Mouse (Mus musculus): ENCODE data around the gene Ubl7. TPM values are rescaled to one million over a fixed set of nuclear protein-coding genes. Genes with fewer than 3 reads are reported as not detected.
A peak's percentile ranks its signal among the peaks of the same experiment; 100 is the strongest.
"Not testable (repeated sequence)": the region's sequence is repeated elsewhere in the genome, so short reads cannot be mapped to it uniquely, and the experiment has no call there.

Ubl7 gene
- polyA plus RNA-seq, 1 experiment from 2014 or later: 115 TPM

GRCm38 (mm10) chr9:57874134-57874533, 36.6 kb upstream of the Ubl7 start:
- H3K36me3 ChIP-seq (replicated peaks; ENCODE audit: control insufficient read depth, insufficient read depth, low read depth, low read length): no peaks in the 10 kb centered on the region
- no peak for DNase-seq (ENCODE audit: low spot score)
- no peak overlapping the region for H3K9ac ChIP-seq (replicated peaks; ENCODE audit: low read length)
- no peaks in the 10 kb centered on the region for H3K4me1 ChIP-seq (ENCODE audit: control insufficient read depth, insufficient read depth, low read length)
- no peaks in the 10 kb centered on the region for H3K9me3 ChIP-seq (replicated peaks; ENCODE audit: control insufficient read depth, low read length)
- ATAC-seq (replicated peaks; ENCODE audit: insufficient number of reproducible peaks, low FRiP score, low TSS enrichment, low read depth): no peak
- H3K27ac ChIP-seq (replicated peaks; ENCODE audit: low read depth, low read length): no peak overlapping the region
- WGBS: 83% methylated on average over 5 of the region's 5 CpGs
- H3K27me3 ChIP-seq (ENCODE audit: control insufficient read depth, insufficient read depth, low read length): no peaks in the 10 kb centered on the region
- H3K4me2 ChIP-seq (ENCODE audit: low read depth, low read length): no peak overlapping the region
- H3K4me3 ChIP-seq (ENCODE audit: low read depth, low read length): no peak overlapping the region

- ATAC-seq (replicated peaks; ENCODE audit: insufficient number of reproducible peaks, low FRiP score, low TSS enrichment, low read depth) (no peak), DNase-seq (ENCODE audit: low spot score) (no peak)
- 67% methylated on average over 3 of the region's 3 CpGs for WGBS
- Histone ChIP-seq H3K27me3 (ENCODE audit: control insufficient read depth, insufficient read depth, low read length) (no peaks in the 10 kb centered on the region), H3K27ac (replicated peaks; ENCODE audit: low read depth, low read length) (no peak overlapping the region), H3K9ac (replicated peaks; ENCODE audit: low read length) (no peak overlapping the region), H3K4me2 (ENCODE audit: low read depth, low read length) (no peak overlapping the region), H3K4me1 (ENCODE audit: control insufficient read depth, insufficient read depth, low read length) (no peaks in the 10 kb centered on the region), H3K9me3 (replicated peaks; ENCODE audit: control insufficient read depth, low read length) (no peaks in the 10 kb centered on the region), H3K36me3 (replicated peaks; ENCODE audit: control insufficient read depth, insufficient read depth, low read depth, low read length) (no peaks in the 10 kb centered on the region), H3K4me3 (ENCODE audit: low read depth, low read length) (no peak overlapping the region)
Observed at GRCm38 (mm10) chr9:57874994-57875393, 35.8 kb upstream of the Ubl7 start.

- H3K4me1 ChIP-seq (ENCODE audit: control insufficient read depth, insufficient read depth, low read length): no peaks in the 10 kb centered on the region
- H3K36me3 ChIP-seq (replicated peaks; ENCODE audit: control insufficient read depth, insufficient read depth, low read depth, low read length): no peaks in the 10 kb centered on the region
- 57% methylated on average over 3 of the region's 3 CpGs for WGBS
- no peaks in the 10 kb centered on the region for H3K9me3 ChIP-seq (replicated peaks; ENCODE audit: control insufficient read depth, low read length)
- no peak overlapping the region for H3K4me3 ChIP-seq (ENCODE audit: low read depth, low read length)
- no peak overlapping the region for H3K4me2 ChIP-seq (ENCODE audit: low read depth, low read length)
- H3K27me3 ChIP-seq (ENCODE audit: control insufficient read depth, insufficient read depth, low read length): no peaks in the 10 kb centered on the region
- no peak overlapping the region for H3K9ac ChIP-seq (replicated peaks; ENCODE audit: low read length)
- no peak for ATAC-seq (replicated peaks; ENCODE audit: insufficient number of reproducible peaks, low FRiP score, low TSS enrichment, low read depth)
- no peak for DNase-seq (ENCODE audit: low spot score)
- H3K27ac ChIP-seq (replicated peaks; ENCODE audit: low read depth, low read length): no peak overlapping the region
Observed at GRCm38 (mm10) chr9:57879213-57879612, 31.6 kb upstream of the Ubl7 start.

DNA sequence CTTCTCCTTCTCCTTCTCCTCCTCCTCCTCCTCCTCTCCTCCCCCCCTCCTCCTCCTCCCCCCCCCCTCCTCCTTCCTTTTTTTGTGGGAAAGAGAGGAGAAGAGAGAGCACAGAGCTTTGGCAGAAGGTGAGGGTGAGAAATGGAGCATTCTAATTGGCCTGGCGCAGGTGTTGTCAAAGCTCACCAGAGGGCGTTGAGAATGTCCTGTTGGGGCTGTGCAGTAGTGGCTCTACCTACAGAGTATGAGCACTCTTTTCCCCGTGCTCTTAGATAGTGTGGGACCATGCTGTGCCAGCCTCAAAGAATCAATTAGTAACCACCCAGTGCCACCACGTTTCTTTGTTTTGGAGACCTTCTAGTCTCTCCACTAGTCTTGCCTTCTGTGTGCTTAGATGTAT, 30.5 kb upstream of the Ubl7 start:
- Histone ChIP-seq H3K9ac (replicated peaks; ENCODE audit: low read length) (no peak overlapping the region), H3K4me2 (ENCODE audit: low read depth, low read length) (no peak overlapping the region), H3K27me3 (ENCODE audit: control insufficient read depth, insufficient read depth, low read length) (no peaks in the 10 kb centered on the region), H3K4me1 (ENCODE audit: control insufficient read depth, insufficient read depth, low read length) (no peaks in the 10 kb centered on the region), H3K9me3 (replicated peaks; ENCODE audit: control insufficient read depth, low read length) (no peaks in the 10 kb centered on the region), H3K4me3 (ENCODE audit: low read depth, low read length) (no peak overlapping the region), H3K27ac (replicated peaks; ENCODE audit: low read depth, low read length) (no peak overlapping the region), H3K36me3 (replicated peaks; ENCODE audit: control insufficient read depth, insufficient read depth, low read depth, low read length) (no peaks in the 10 kb centered on the region)
- 27% methylated on average over 4 of the region's 4 CpGs for WGBS
- DNase-seq (ENCODE audit: low spot score) (no peak), ATAC-seq (replicated peaks; ENCODE audit: insufficient number of reproducible peaks, low FRiP score, low TSS enrichment, low read depth) (no peak)

DNA sequence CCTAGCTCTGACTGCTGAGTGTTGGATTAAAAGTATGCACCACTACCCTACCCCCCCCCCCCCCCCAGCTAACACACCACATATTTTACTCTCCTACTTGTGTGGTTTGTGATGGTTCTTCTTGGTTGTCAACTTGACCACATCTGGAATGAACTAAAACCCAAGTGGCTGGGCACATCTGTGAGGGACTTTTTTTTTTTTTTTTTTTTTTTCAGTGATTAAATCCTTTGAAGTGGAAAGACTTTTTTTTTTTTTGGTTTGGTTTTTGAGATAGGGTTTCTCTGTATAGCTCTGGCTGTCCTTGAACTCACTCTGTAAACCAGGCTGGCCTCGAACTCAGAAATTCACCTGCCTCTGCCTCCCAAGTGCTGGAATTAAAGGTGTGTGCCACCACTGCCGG, 29.0 kb upstream of the Ubl7 start:
- not testable (repeated sequence) for H3K4me1 ChIP-seq (ENCODE audit: control insufficient read depth, insufficient read depth, low read length); H3K4me2 ChIP-seq (ENCODE audit: low read depth, low read length); ATAC-seq (replicated peaks; ENCODE audit: insufficient number of reproducible peaks, low FRiP score, low TSS enrichment, low read depth); H3K4me3 ChIP-seq (ENCODE audit: low read depth, low read length); H3K27ac ChIP-seq (replicated peaks; ENCODE audit: low read depth, low read length); H3K36me3 ChIP-seq (replicated peaks; ENCODE audit: control insufficient read depth, insufficient read depth, low read depth, low read length); H3K9ac ChIP-seq (replicated peaks; ENCODE audit: low read length); H3K9me3 ChIP-seq (replicated peaks; ENCODE audit: control insufficient read depth, low read length); H3K27me3 ChIP-seq (ENCODE audit: control insufficient read depth, insufficient read depth, low read length); DNase-seq (ENCODE audit: low spot score)
- 81% methylated on average over 2 of the region's 2 CpGs for WGBS

DNA sequence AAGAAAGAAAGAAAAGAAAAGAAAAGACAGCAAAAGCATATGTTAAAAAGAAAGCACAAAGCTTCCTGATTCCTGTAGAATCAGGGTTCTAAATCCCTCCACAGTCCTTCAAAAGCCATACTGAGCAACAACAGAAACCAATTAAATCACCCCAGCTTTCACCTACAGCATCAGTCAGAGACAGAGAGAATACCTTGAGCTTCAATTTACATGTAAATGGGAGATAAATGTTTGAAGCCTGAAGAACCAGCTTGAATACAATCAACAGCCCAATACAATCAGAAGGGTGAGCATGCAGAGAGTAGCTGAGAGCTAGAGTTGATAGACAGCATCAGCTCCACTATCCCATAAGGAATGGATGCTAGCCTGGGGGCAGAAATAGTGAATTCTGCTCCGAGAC, 27.4 kb upstream of the Ubl7 start:
- 65% methylated on average over 1 of the region's 1 CpGs for WGBS
- no peaks in the 10 kb centered on the region for H3K9me3 ChIP-seq (replicated peaks; ENCODE audit: control insufficient read depth, low read length)
- H3K27ac ChIP-seq (replicated peaks; ENCODE audit: low read depth, low read length): no peak overlapping the region
- no peaks in the 10 kb centered on the region for H3K4me1 ChIP-seq (ENCODE audit: control insufficient read depth, insufficient read depth, low read length)
- no peak overlapping the region for H3K4me2 ChIP-seq (ENCODE audit: low read depth, low read length)
- no peak overlapping the region for H3K4me3 ChIP-seq (ENCODE audit: low read depth, low read length)
- no peak for DNase-seq (ENCODE audit: low spot score)
- no peak overlapping the region for H3K9ac ChIP-seq (replicated peaks; ENCODE audit: low read length)
- no peaks in the 10 kb centered on the region for H3K36me3 ChIP-seq (replicated peaks; ENCODE audit: control insufficient read depth, insufficient read depth, low read depth, low read length)
- no peak for ATAC-seq (replicated peaks; ENCODE audit: insufficient number of reproducible peaks, low FRiP score, low TSS enrichment, low read depth)
- H3K27me3 ChIP-seq (ENCODE audit: control insufficient read depth, insufficient read depth, low read length): no peaks in the 10 kb centered on the region

GRCm38 (mm10) chr9:57888119-57888518, 22.7 kb upstream of the Ubl7 start:
- Histone ChIP-seq H3K36me3 (replicated peaks; ENCODE audit: control insufficient read depth, insufficient read depth, low read depth, low read length) (no peaks in the 10 kb centered on the region), H3K4me2 (ENCODE audit: low read depth, low read length) (no peak overlapping the region), H3K4me1 (ENCODE audit: control insufficient read depth, insufficient read depth, low read length) (no peaks in the 10 kb centered on the region), H3K27ac (replicated peaks; ENCODE audit: low read depth, low read length) (no peak overlapping the region), H3K9me3 (replicated peaks; ENCODE audit: control insufficient read depth, low read length) (no peaks in the 10 kb centered on the region), H3K4me3 (ENCODE audit: low read depth, low read length) (no peak overlapping the region), H3K27me3 (ENCODE audit: control insufficient read depth, insufficient read depth, low read length) (no peaks in the 10 kb centered on the region), H3K9ac (replicated peaks; ENCODE audit: low read length) (no peak overlapping the region)
- WGBS: 85% methylated on average over 6 of the region's 6 CpGs
- DNase-seq (ENCODE audit: low spot score): no peak
- ATAC-seq (replicated peaks; ENCODE audit: insufficient number of reproducible peaks, low FRiP score, low TSS enrichment, low read depth): no peak

DNA sequence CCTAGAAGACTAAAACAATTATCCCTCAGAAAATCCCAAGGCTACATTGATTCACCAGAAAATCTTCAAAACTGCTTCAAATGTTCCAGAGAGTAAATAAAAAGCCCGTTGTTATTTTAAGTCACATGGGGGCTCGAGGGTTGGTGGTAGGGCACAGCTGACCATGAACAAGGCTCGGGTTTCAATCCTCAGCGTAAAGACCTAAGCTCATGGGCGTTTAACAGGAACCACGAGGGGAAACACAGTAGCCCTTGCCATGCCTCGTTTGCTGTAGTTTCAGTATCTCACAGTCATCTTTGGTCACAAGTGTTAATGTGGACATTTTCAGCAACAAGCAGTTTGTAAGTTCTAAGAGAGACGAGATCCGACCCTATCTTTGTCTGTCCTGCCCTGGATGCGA, 10.3 kb upstream of the Ubl7 start:
- ATAC-seq (replicated peaks; ENCODE audit: insufficient number of reproducible peaks, low FRiP score, low TSS enrichment, low read depth) (no peak), DNase-seq (ENCODE audit: low spot score) (peak; percentile 29)
- Histone ChIP-seq H3K27ac (replicated peaks; ENCODE audit: low read depth, low read length) (no peak overlapping the region), H3K9me3 (replicated peaks; ENCODE audit: control insufficient read depth, low read length) (no peaks in the 10 kb centered on the region), H3K4me1 (ENCODE audit: control insufficient read depth, insufficient read depth, low read length) (no peaks in the 10 kb centered on the region), H3K4me3 (ENCODE audit: low read depth, low read length) (no peak overlapping the region), H3K36me3 (replicated peaks; ENCODE audit: control insufficient read depth, insufficient read depth, low read depth, low read length) (no peaks in the 10 kb centered on the region), H3K9ac (replicated peaks; ENCODE audit: low read length) (no peak overlapping the region), H3K27me3 (ENCODE audit: control insufficient read depth, insufficient read depth, low read length) (no peaks in the 10 kb centered on the region), H3K4me2 (ENCODE audit: low read depth, low read length) (no peak overlapping the region)
- 34% methylated on average over 10 of the region's 10 CpGs for WGBS
